Mouse (Mus musculus): ENCODE results near the gene Dbn1. TPM values are rescaled to one million over a fixed set of nuclear protein-coding genes. Genes with fewer than 3 reads are reported as not detected.

The Dbn1 gene
- polyA plus RNA-seq, 1 experiment from 2014 or later = 24.2 TPM

- H3K4me3 ChIP-seq = no peak overlapping the region
- peaks cover 6% of the 10 kb centered on the region; the same call in 1 of the 2 replicates for H3K36me3 ChIP-seq
- WGBS (ENCODE audit: insufficient replicate concordance) = 71% methylated on average over 17 of the region's 17 CpGs
- H3K4me1 ChIP-seq = peaks cover 27% of the 10 kb centered on the region
- ATAC-seq = peak; percentile 44; the same call in 1 of the 2 replicates
- H3K4me2 ChIP-seq = no peak overlapping the region
- no peak overlapping the region for H3K27ac ChIP-seq
- H3K9me3 ChIP-seq (replicated peaks) = no peaks in the 10 kb centered on the region
- H3K9ac ChIP-seq = no peak overlapping the region
- peaks cover 3% of the 10 kb centered on the region; the same call in 1 of the 2 replicates for H3K27me3 ChIP-seq (replicated peaks)
Measured at GRCm38 (mm10) chr13:55523278-55523677, 35.4 kb upstream of the Dbn1 start.

GRCm38 (mm10) chr13:55522730-55523129 lies 34.8 kb upstream of the Dbn1 start:
- peaks cover 6% of the 10 kb centered on the region; the same call in 1 of the 2 replicates for H3K36me3 ChIP-seq
- H3K4me3 ChIP-seq = no peak overlapping the region
- H3K27ac ChIP-seq = no peak overlapping the region
- H3K9me3 ChIP-seq (replicated peaks) = no peaks in the 10 kb centered on the region
- peaks cover 6% of the 10 kb centered on the region; the same call in 1 of the 2 replicates for H3K27me3 ChIP-seq (replicated peaks)
- H3K4me2 ChIP-seq = no peak overlapping the region
- WGBS (ENCODE audit: insufficient replicate concordance) = 69% methylated on average over 8 of the region's 8 CpGs
- H3K9ac ChIP-seq = no peak overlapping the region
- peaks cover 22% of the 10 kb centered on the region for H3K4me1 ChIP-seq
- no peak; the same call in 1 of the 2 replicates for ATAC-seq

GRCm38 (mm10) chr13:55519606-55520005 lies 31.7 kb upstream of the Dbn1 start:
- WGBS (ENCODE audit: insufficient replicate concordance) = 52% methylated on average over 4 of the region's 4 CpGs
- ATAC-seq = no peak
- 0 out of 2 replicates have a peak, but pooled peaks cover 14% of the 10 kb centered on the region for H3K4me1 ChIP-seq

GRCm38 (mm10) chr13:55516955-55517354 lies 29.0 kb upstream of the Dbn1 start:
- WGBS (ENCODE audit: insufficient replicate concordance) = 3% methylated on average over 5 of the region's 5 CpGs
- Histone ChIP-seq H3K4me1 (peaks cover 20% of the 10 kb centered on the region), H3K9ac (no peak overlapping the region), H3K4me3 (no peak overlapping the region), H3K4me2 (no peak overlapping the region), H3K9me3 (replicated peaks) (no peaks in the 10 kb centered on the region), H3K27ac (no peak overlapping the region), H3K27me3 (replicated peaks) (peaks cover 26% of the 10 kb centered on the region), H3K36me3 (no peaks in the 10 kb centered on the region)
- ATAC-seq = no peak

More at GRCm38 (mm10) chr13:55519606-55520005, 31.7 kb upstream of the Dbn1 start:
- Histone ChIP-seq H3K9me3 (replicated peaks) (no peaks in the 10 kb centered on the region), H3K4me2 (no peak overlapping the region), H3K27ac (no peak overlapping the region), H3K27me3 (replicated peaks) (peaks cover 19% of the 10 kb centered on the region), H3K4me3 (no peak overlapping the region), H3K36me3 (peaks cover 6% of the 10 kb centered on the region; the same call in 1 of the 2 replicates), H3K9ac (no peak overlapping the region)

- H3K36me3 ChIP-seq = peaks cover 2% of the 10 kb centered on the region
- H3K27ac ChIP-seq = no peak overlapping the region
- WGBS (ENCODE audit: insufficient replicate concordance) = 25% methylated on average over 9 of the region's 9 CpGs
- peaks cover 23% of the 10 kb centered on the region for H3K27me3 ChIP-seq (replicated peaks)
- peaks cover 48% of the 10 kb centered on the region for H3K4me1 ChIP-seq
- H3K9me3 ChIP-seq (replicated peaks) = no peaks in the 10 kb centered on the region
- peak overlapping the region; percentile 80; the same call in 1 of the 2 replicates for H3K9ac ChIP-seq
- H3K4me2 ChIP-seq = peak overlapping the region; percentile 99
- ATAC-seq = no peak
- H3K4me3 ChIP-seq = peak overlapping the region; percentile 80
Measured at GRCm38 (mm10) chr13:55513828-55514227, 25.9 kb upstream of the Dbn1 start.

GRCm38 (mm10) chr13:55513111-55513748 lies 25.3 kb upstream of the Dbn1 start, which contains the start of gene Pdlim7:
TSS of gene Pdlim7 (minus strand) at chr13:55513676.
- H3K27me3 ChIP-seq (replicated peaks) = peaks cover 23% of the 10 kb centered on the region
- peak within 1 kb of the TSS; percentile 80 for H3K4me3 ChIP-seq
- peak; percentile 66 for ATAC-seq
- H3K4me2 ChIP-seq = peak within 1 kb of the TSS; percentile 99
- peak within 1 kb of the TSS; percentile 80 for H3K9ac ChIP-seq
- peak within 1 kb of the TSS; percentile 77 for H3K27ac ChIP-seq
- under 1% methylated on average over 55 of the region's 55 CpGs for WGBS (ENCODE audit: insufficient replicate concordance)
- H3K9me3 ChIP-seq (replicated peaks) = no peaks in the 10 kb centered on the region
- H3K4me1 ChIP-seq = peaks cover 54% of the 10 kb centered on the region
- H3K36me3 ChIP-seq = peaks cover 8% of the 10 kb centered on the region

GRCm38 (mm10) chr13:55512379-55513031 lies 24.6 kb upstream of the Dbn1 start:
- Histone ChIP-seq H3K4me3 (peak overlapping the region; percentile 80), H3K4me1 (peaks cover 61% of the 10 kb centered on the region), H3K9ac (peak overlapping the region; percentile 80), H3K27ac (peak overlapping the region; percentile 77), H3K4me2 (peak overlapping the region; percentile 99), H3K27me3 (replicated peaks) (peaks cover 18% of the 10 kb centered on the region), H3K36me3 (peaks cover 16% of the 10 kb centered on the region), H3K9me3 (replicated peaks) (no peaks in the 10 kb centered on the region)
- ATAC-seq = peak; percentile 30; the same call in 1 of the 2 replicates
- WGBS (ENCODE audit: insufficient replicate concordance) = 6% methylated on average over 25 of the region's 25 CpGs

GRCm38 (mm10) chr13:55511492-55511861 lies 23.6 kb upstream of the Dbn1 start:
- Histone ChIP-seq H3K27ac (peak overlapping the region; percentile 77), H3K4me2 (peak overlapping the region; percentile 99), H3K27me3 (replicated peaks) (peaks cover 17% of the 10 kb centered on the region), H3K36me3 (peaks cover 26% of the 10 kb centered on the region), H3K9me3 (replicated peaks) (no peaks in the 10 kb centered on the region), H3K4me1 (peaks cover 61% of the 10 kb centered on the region), H3K4me3 (peak overlapping the region; percentile 80; the same call in 1 of the 2 replicates), H3K9ac (peak overlapping the region; percentile 17; the same call in 1 of the 2 replicates)
- peak; percentile 21 for ATAC-seq
- 32% methylated on average over 5 of the region's 5 CpGs for WGBS (ENCODE audit: insufficient replicate concordance)

GRCm38 (mm10) chr13:55510668-55511491 lies 23.0 kb upstream of the Dbn1 start:
- Histone ChIP-seq H3K4me3 (peak overlapping the region; percentile 80; the same call in 1 of the 2 replicates), H3K4me1 (peaks cover 61% of the 10 kb centered on the region), H3K9ac (peak overlapping the region; percentile 17), H3K9me3 (replicated peaks) (no peaks in the 10 kb centered on the region), H3K36me3 (peaks cover 32% of the 10 kb centered on the region), H3K27ac (peak overlapping the region; percentile 77), H3K27me3 (replicated peaks) (peaks cover 17% of the 10 kb centered on the region), H3K4me2 (peak overlapping the region; percentile 99)
- peak; percentile 46 for ATAC-seq
- WGBS (ENCODE audit: insufficient replicate concordance) = 11% methylated on average over 6 of the region's 6 CpGs

GRCm38 (mm10) chr13:55510332-55510667 lies 22.4 kb upstream of the Dbn1 start:
- Histone ChIP-seq H3K4me3 (no peak overlapping the region), H3K4me1 (peaks cover 61% of the 10 kb centered on the region), H3K9me3 (replicated peaks) (no peaks in the 10 kb centered on the region), H3K9ac (no peak overlapping the region), H3K36me3 (peaks cover 38% of the 10 kb centered on the region), H3K27ac (peak overlapping the region; percentile 77; the same call in 1 of the 2 replicates), H3K4me2 (peak overlapping the region; percentile 99), H3K27me3 (replicated peaks) (peaks cover 14% of the 10 kb centered on the region)
- 17% methylated on average over 3 of the region's 3 CpGs for WGBS (ENCODE audit: insufficient replicate concordance)
- peak; percentile 8; the same call in 1 of the 2 replicates for ATAC-seq

GRCm38 (mm10) chr13:55508531-55508930 lies 20.6 kb upstream of the Dbn1 start:
- peaks cover 56% of the 10 kb centered on the region for H3K4me1 ChIP-seq

More at GRCm38 (mm10) chr13:55508531-55508930, 20.6 kb upstream of the Dbn1 start:
- Histone ChIP-seq H3K9me3 (replicated peaks) (no peaks in the 10 kb centered on the region), H3K36me3 (peaks cover 55% of the 10 kb centered on the region), H3K4me2 (no peak overlapping the region), H3K9ac (no peak overlapping the region), H3K27me3 (replicated peaks) (no peaks in the 10 kb centered on the region), H3K4me3 (no peak overlapping the region), H3K27ac (peak overlapping the region; percentile 34; the same call in 1 of the 2 replicates)
- 91% methylated on average over 10 of the region's 10 CpGs for WGBS (ENCODE audit: insufficient replicate concordance)
- no peak for ATAC-seq
